ENCODE assay signal across 13 mouse cellular contexts in genomic region chr14:58505841-58506240, GRCm38 (mm10).
DNase-seq lines count a peak whose midpoint lies in the region; ATAC-seq and TF ChIP-seq lines count a peak whose summit lies in the region.
"Had no signal": no experiment of that assay in that cellular context is flagged by ENCODE, and none has a peak within 500 bp of the region (broad histone marks: within the 10 kb centered on the region; RNA-seq: fewer than 3 reads in every experiment).

No protein-coding gene starts in this region.

- H3K36me3 ChIP-seq in liver, adult 2 months (ENCODE audit: control insufficient read depth, insufficient read depth, low read length): no peaks in the 10 kb centered on the region
- no peaks in the 10 kb centered on the region for H3K36me3 ChIP-seq in liver, embryonic 12.5 days
- H3K36me3 ChIP-seq: hindbrain, embryonic 15.5 days; limb, embryonic 12.5 days; midbrain, embryonic 12.5 days; neural tube, embryonic 13.5 days had no signal

- H3K27me3 ChIP-seq in liver, adult 2 months (ENCODE audit: control insufficient read depth, insufficient read depth, low read length): no peaks in the 10 kb centered on the region; the same call in 1 of the 2 replicates
- no peaks in the 10 kb centered on the region for H3K27me3 ChIP-seq in liver, embryonic 12.5 days (replicated peaks)
- H3K27me3 ChIP-seq: hindbrain, embryonic 15.5 days; limb, embryonic 12.5 days; neural tube, embryonic 13.5 days had no signal

- no peak for TF ChIP-seq CTCF in liver, adult 2 months (IDR thresholded peaks at IDR 0.05; ENCODE audit: low read depth, low read length)
- no peak for TF ChIP-seq CTCF in gastrocnemius, adult 2 months (IDR thresholded peaks at IDR 0.05)
- no peak for TF ChIP-seq CTCF in lung, adult 2 months (IDR thresholded peaks at IDR 0.05; ENCODE audit: insufficient read depth, low read length)

- no peaks in the 10 kb centered on the region; the same call in 1 of the 2 replicates for H3K9me3 ChIP-seq in liver, embryonic 12.5 days (replicated peaks)
- H3K9me3 ChIP-seq: hindbrain, embryonic 15.5 days; limb, embryonic 12.5 days; neural tube, embryonic 13.5 days had no signal

- H3K4me2 ChIP-seq in liver, embryonic 12.5 days: no peak overlapping the region
- H3K4me2 ChIP-seq: hindbrain, embryonic 15.5 days; limb, embryonic 12.5 days; lung, embryonic 14.5 days; midbrain, embryonic 12.5 days; neural tube, embryonic 13.5 days had no signal

- ATAC-seq in liver, embryonic 12.5 days: no peak

- no peak overlapping the region for H3K27ac ChIP-seq in liver, adult 2 months (replicated peaks; ENCODE audit: insufficient read depth, low read depth, low read length)
- no peak overlapping the region for H3K27ac ChIP-seq in liver, embryonic 12.5 days
- H3K27ac ChIP-seq in gastrocnemius, adult 2 months: no peak overlapping the region
- H3K27ac ChIP-seq: hindbrain, embryonic 15.5 days; limb, embryonic 12.5 days; midbrain, embryonic 12.5 days; neural tube, embryonic 13.5 days had no signal

- H3K4me1 ChIP-seq in liver, adult 2 months (ENCODE audit: control insufficient read depth, insufficient read depth, low read length): no peaks in the 10 kb centered on the region
- no peaks in the 10 kb centered on the region for H3K4me1 ChIP-seq in liver, embryonic 12.5 days
- H3K4me1 ChIP-seq in lung, adult 2 months (ENCODE audit: control insufficient read depth, insufficient read depth, low read length): no peaks in the 10 kb centered on the region
- H3K4me1 ChIP-seq: midbrain, embryonic 12.5 days had no signal

- no peaks in the 10 kb centered on the region for H3K79me2 ChIP-seq in liver, adult 2 months (ENCODE audit: control insufficient read depth, insufficient read depth, low read length)

- no peak for TF ChIP-seq POLR2A in liver, adult 2 months (IDR thresholded peaks at IDR 0.05; ENCODE audit: extremely low read depth, insufficient read depth, low read length)
- TF ChIP-seq POLR2A in lung, adult 2 months (IDR thresholded peaks at IDR 0.05; ENCODE audit: borderline replicate concordance, extremely low read depth, low read depth, low read length): no peak

- H3K9ac ChIP-seq in liver, adult 2 months (ENCODE audit: low read depth, low read length): no peak overlapping the region
- H3K9ac ChIP-seq in liver, embryonic 12.5 days: no peak overlapping the region
- H3K9ac ChIP-seq: hindbrain, embryonic 15.5 days; limb, embryonic 12.5 days; lung, embryonic 14.5 days; midbrain, embryonic 12.5 days; neural tube, embryonic 13.5 days had no signal

- no peak overlapping the region for H3K4me3 ChIP-seq in liver, adult 2 months (ENCODE audit: insufficient read depth, low read depth, low read length)
- H3K4me3 ChIP-seq in liver, embryonic 12.5 days: no peak overlapping the region
- no peak overlapping the region for H3K4me3 ChIP-seq in gastrocnemius, adult 2 months
- H3K4me3 ChIP-seq in lung, adult 2 months (replicated peaks; ENCODE audit: extremely low read depth, low read depth, low read length): no peak overlapping the region
- H3K4me3 ChIP-seq: hindbrain, embryonic 15.5 days; limb, embryonic 12.5 days; midbrain, embryonic 12.5 days; neural tube, embryonic 13.5 days had no signal

- DNase-seq in liver, adult 2 months (ENCODE audit: extremely low read depth, low read depth, low spot score): peak; percentile 9
- peak; percentile 76 to 83 for DNase-seq in cerebellum, adult 18-20 months
- DNase-seq in gastrocnemius, adult 2 months: peak; percentile 50
- peak; percentile 26 for DNase-seq in skeletal muscle tissue, adult 2 months (ENCODE audit: low read depth, low spot score)
- no peak for DNase-seq in lung, adult 2 months
- no peak for DNase-seq in frontal cortex, postnatal 14 days (ENCODE audit: low spot score in 2 of 2)
- DNase-seq: kidney, adult 9 months had no signal

- intact Hi-C loops in gastrocnemius, adult 2 months (cut with DNase I): no loop called here

Comparison
In these comparisons a context has a peak if more than half of its experiments do, and no peak if none do; other contexts are left out.
1. DNase-seq: peak in liver, adult 2 months (single experiment), cerebellum, adult 18-20 months (2 of 2), gastrocnemius, adult 2 months (single experiment) and skeletal muscle tissue, adult 2 months (single experiment); none in lung, adult 2 months (single experiment) and frontal cortex, postnatal 14 days (0 of 2).